In the genomic region with DNA sequence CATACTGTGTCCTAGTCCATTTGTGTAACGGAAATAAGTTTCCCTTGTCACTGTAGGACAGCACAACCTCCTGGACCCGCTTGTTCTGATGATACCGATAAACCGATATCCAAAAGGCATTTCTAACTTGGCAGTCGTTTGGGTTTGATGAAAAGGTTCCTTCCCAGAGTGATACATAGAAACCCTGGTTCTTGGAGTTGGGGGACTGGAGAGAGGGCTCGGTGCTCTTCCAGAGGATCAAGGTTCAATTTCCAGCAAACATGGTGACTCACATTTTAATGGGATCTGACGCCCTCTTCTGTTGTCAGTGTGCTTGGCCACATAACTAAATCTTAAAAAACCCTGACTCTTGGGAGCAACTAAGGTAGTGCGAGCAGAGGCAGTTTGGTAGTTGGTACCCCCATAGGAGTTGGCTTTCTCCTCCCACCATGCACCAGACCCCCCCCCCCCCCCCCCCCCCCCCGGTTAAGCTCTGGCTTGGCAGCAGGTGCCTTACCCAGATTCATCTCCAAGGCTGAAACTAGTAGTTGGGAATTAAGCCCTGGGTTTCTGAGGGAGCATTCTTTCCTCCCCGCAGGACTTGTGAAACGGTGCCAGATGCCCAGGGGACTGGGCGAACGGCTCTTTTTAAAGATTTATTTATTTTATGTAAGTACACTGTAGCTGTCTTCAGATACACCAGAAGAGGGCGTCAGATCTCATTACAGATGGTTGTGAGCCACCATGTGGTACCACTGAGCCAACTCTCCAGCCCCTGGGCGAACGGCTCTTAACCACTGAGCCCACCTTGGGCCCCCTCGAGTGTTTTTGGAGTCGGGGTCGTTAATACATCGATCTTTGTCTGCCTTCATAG, we compare ENCODE assay signal across 8 mouse cellular contexts. TPM values are rescaled to one million over a fixed set of nuclear protein-coding genes. Genes with fewer than 3 reads are reported as not detected.
DNase-seq lines count a peak whose midpoint lies in the region; TF ChIP-seq lines count a peak whose summit lies in the region.

No protein-coding gene starts in this region.

- peaks cover 47% of the 10 kb centered on the region for H3K36me3 ChIP-seq in midbrain, embryonic 10.5 days

- H3K9me3 ChIP-seq in midbrain, embryonic 10.5 days (replicated peaks), result no peaks in the 10 kb centered on the region

- peak; percentile 25; the same call in 1 of the 2 replicates for TF ChIP-seq CTCF in cerebellum, adult 2 months (IDR thresholded peaks at IDR 0.05; ENCODE audit: borderline replicate concordance, insufficient read depth, low read depth, low read length)

- H3K4me3 ChIP-seq in cerebellum, adult 2 months (replicated peaks; ENCODE audit: insufficient read depth, low read depth, low read length), result peak overlapping the region; percentile 73
- H3K4me3 ChIP-seq in midbrain, embryonic 10.5 days, result peak overlapping the region; percentile 78

- H3K27me3 ChIP-seq in cerebellum, adult 2 months (ENCODE audit: control insufficient read depth, insufficient read depth, low read length), result no peaks in the 10 kb centered on the region
- H3K27me3 ChIP-seq in midbrain, embryonic 10.5 days (ENCODE audit: low read depth, poor library complexity, severe bottlenecking), result no peaks in the 10 kb centered on the region

- H3K27ac ChIP-seq in cerebellum, adult 2 months (ENCODE audit: insufficient read depth, low read length), result no peak overlapping the region
- H3K27ac ChIP-seq in midbrain, embryonic 10.5 days (replicated peaks), result peak overlapping the region; percentile 88; the same call in 1 of the 2 replicates

- 4% methylated on average over 19 of the region's 20 CpGs for WGBS in cerebellum, adult 2 months
- WGBS in midbrain, embryonic 10.5 days, result 12% methylated on average over 19 of the region's 20 CpGs

- TF ChIP-seq POLR2A in cerebellum, adult 2 months (IDR thresholded peaks at IDR 0.05; ENCODE audit: borderline replicate concordance, insufficient read depth, low read length), result no peak

- H3K4me1 ChIP-seq in cerebellum, adult 2 months (ENCODE audit: control insufficient read depth, insufficient read depth, low read length), result 0 out of 2 replicates have a peak, but pooled peaks cover 3% of the 10 kb centered on the region
- peaks cover 23% of the 10 kb centered on the region for H3K4me1 ChIP-seq in midbrain, embryonic 10.5 days

- peak in 1 of 2 experiments; percentile 34 for DNase-seq in cerebellum, adult 2 months
- no peak for DNase-seq in cerebellum, adult 11-12 months
- DNase-seq in thymus, postnatal 14 days, result peak; percentile 19
- no peak for DNase-seq in thymus, postnatal 36 days
- peak; percentile 55 for DNase-seq in induced T-regulatory cell, adult 2 months (ENCODE audit: low read depth)
- peak; percentile 40 for DNase-seq in midbrain, embryonic 10.5 days (ENCODE audit: low spot score)
- DNase-seq in right cerebral cortex, postnatal 4 days, result no peak
- no peak for DNase-seq in urinary bladder, postnatal 36 days (ENCODE audit: low spot score in 2 of 2)

RNA-seq across cellular contexts. Expression of a gene that starts 1.1 kb away (rescaled TPM):
- 22.0 and 22.1 TPM in 2 replicates for polyA plus RNA-seq in cerebellum, adult 2 months (2012; rRNA removed)
- polyA plus RNA-seq in midbrain, embryonic 10.5 days (2016; fragmentation: Nextera tagmentation; extraction: Ambion mirVana), result 63.2 and 65.2 TPM in 2 replicates

RNA-seq across cellular contexts. Expression of a gene that starts 9.0 kb away (rescaled TPM):
- 60.2 and 61.6 TPM in 2 replicates for polyA plus RNA-seq in cerebellum, adult 2 months (2012; rRNA removed)
- polyA plus RNA-seq in midbrain, embryonic 10.5 days (2016; fragmentation: Nextera tagmentation; extraction: Ambion mirVana), result 197 and 219 TPM in 2 replicates

RNA-seq across cellular contexts. Expression of a gene that starts 10.0 kb away (rescaled TPM):
- polyA plus RNA-seq in cerebellum, adult 2 months (2012; rRNA removed), result 0.19 and 0.23 TPM in 2 replicates
- polyA plus RNA-seq in midbrain, embryonic 10.5 days (2016; fragmentation: Nextera tagmentation; extraction: Ambion mirVana), result 0.53 and 0.55 TPM in 2 replicates

RNA-seq across cellular contexts. Expression of a gene that starts 21.5 kb away (rescaled TPM):
- 68.6 and 76.6 TPM in 2 replicates for polyA plus RNA-seq in cerebellum, adult 2 months (2012; rRNA removed)
- 69.5 and 75.0 TPM in 2 replicates for polyA plus RNA-seq in midbrain, embryonic 10.5 days (2016; fragmentation: Nextera tagmentation; extraction: Ambion mirVana)

RNA-seq across cellular contexts. Expression of a gene that starts 44.5 kb away (rescaled TPM):
- polyA plus RNA-seq in cerebellum, adult 2 months (2012; rRNA removed), result 12.0 and 18.1 TPM in 2 replicates
- 0.35 and 0.62 TPM in 2 replicates for polyA plus RNA-seq in midbrain, embryonic 10.5 days (2016; fragmentation: Nextera tagmentation; extraction: Ambion mirVana)

Comparison
In these comparisons a context has a peak if more than half of its experiments do, and no peak if none do; other contexts are left out.
1. DNase-seq: peak in thymus, postnatal 14 days (single experiment), induced T-regulatory cell, adult 2 months (single experiment) and midbrain, embryonic 10.5 days (single experiment); none in cerebellum, adult 11-12 months (single experiment), thymus, postnatal 36 days (0 of 2), right cerebral cortex, postnatal 4 days (single experiment) and urinary bladder, postnatal 36 days (0 of 2).